Mouse (Mus musculus): ENCODE results near the gene Gm20671.
A peak's percentile ranks its signal among the peaks of the same experiment; 100 is the strongest.

GRCm38 (mm10) chr5:32713703-32714467 lies 113.0 kb downstream of the Gm20671 start:
- TF ChIP-seq EP300 (IDR thresholded peaks at IDR 0.05; ENCODE audit: low read depth) = peak; percentile 59
- peak; percentile 87 for TF ChIP-seq CTCF (IDR thresholded peaks at IDR 0.05; ENCODE audit: low read depth)

Measured in liver, postnatal 0 days (tissue).